Mouse (Mus musculus) gastrocnemius, postnatal 36 days (tissue): ENCODE measurements around the gene Tespa1. TPM values are rescaled to one million over a fixed set of nuclear protein-coding genes. Genes with fewer than 3 reads are reported as not detected.
A peak's percentile ranks its signal among the peaks of the same experiment; 100 is the strongest.
"Not testable (repeated sequence)": the region's sequence is repeated elsewhere in the genome, so short reads cannot be mapped to it uniquely, and the experiment has no call there.

Experiments
- DNase-seq, 2 experiments: peaks; one replicate each; pipeline ENCODE4 v3.0.0; 2022
- intact Hi-C: fragments of 180-260 bp; cut with DNase I; formaldehyde crosslinking; loops from one replicate; pipeline ENCODE4 v1.15.1; 2025
- long read RNA-seq, 2 experiments: library from polyadenylated mRNA; stranded (forward); transcript quantifications; one replicate each; pipeline ENCODE4 v2.0.0; 2021
- total RNA-seq, 2 experiments: library from RNA; stranded (reverse); gene quantifications; 2 replicates each; pipeline ENCODE4 v1.2.3; 2021

The Tespa1 gene
- total RNA-seq: under 1 TPM; 0.47 to 0.97 TPM
- long read RNA-seq, experiment 1: 0 reads
- long read RNA-seq, experiment 2, partial matches to known transcripts: 0 of 1 reads
- long read RNA-seq, experiment 2, other reads (novel, unspliced or antisense): 1 of 1 reads

DNA sequence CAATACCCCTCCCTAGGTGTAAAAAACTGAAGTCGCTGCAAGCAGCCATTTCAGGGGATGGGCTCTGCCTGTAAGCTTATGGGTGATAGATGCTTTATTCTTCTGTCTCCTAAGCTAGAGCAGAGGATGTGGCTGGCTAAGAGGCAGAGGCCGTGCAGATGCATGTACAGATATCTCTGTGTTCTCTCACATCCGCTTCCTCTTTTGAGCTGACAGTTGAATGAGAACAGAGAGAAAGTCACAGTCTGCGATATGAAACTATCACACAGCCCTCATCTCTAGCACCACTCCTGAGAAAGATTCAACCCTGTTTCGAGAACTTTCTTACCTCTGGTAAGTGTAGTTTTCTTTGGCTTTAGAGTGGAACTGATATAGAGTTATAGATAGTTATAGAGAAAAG lies at the start of gene Tespa1:
Tespa1 (plus strand) TSS at position 234 of the 400 bp plus-strand sequence.
- intact Hi-C loops: no loop called here
- no peak for DNase-seq

DNA sequence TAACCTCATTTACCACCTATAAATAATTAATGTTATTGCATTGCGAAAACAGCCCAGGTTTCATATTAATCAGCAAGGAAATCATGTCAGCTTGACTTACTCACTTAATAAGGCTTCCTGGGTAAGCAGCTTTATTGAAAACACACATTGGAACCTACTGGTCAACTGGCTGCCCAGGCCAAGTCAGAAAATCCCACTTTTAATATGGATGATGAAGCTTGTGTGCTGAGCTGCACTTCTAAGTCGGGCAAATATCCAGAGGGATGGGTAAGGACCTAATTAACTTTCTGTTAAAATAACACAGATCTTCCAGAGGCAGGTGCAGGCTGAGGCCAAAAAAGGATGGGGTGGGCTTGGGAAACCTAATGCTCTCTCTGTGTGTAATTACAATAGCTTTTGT lies 46.9 kb upstream of the Tespa1 start:
- no peak for DNase-seq
- intact Hi-C loops: no loop called here

DNA sequence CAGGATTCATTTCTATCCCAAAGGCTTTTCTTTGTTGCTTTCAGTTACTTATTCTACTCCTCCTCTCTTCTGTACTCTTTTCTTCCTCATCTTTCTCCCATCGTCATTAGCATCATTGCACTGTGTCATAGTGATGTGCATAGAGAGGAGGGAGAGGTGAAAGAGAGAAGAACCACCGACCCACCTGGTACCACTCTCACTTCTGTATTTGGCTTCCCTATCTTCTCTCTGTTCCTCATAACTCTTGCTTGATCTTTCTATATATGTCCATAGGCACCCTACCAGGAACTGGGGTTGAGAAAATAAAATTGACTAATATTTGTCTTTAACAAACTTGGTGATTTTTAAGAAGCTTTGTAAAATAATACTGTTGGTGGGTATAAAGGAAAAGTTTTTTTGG lies 46.2 kb upstream of the Tespa1 start:
- intact Hi-C loops: no loop called here
- no peak for DNase-seq

- intact Hi-C loops: no loop called here
- no peak for DNase-seq
Observed at GRCm38 (mm10) chr10:130280066-130280465, 42.6 kb upstream of the Tespa1 start, which contains the start of gene Neurod4. Neurod4 (minus strand) TSS chr10:130280240.

GRCm38 (mm10) chr10:130281982-130282449 lies 40.7 kb upstream of the Tespa1 start:
- intact Hi-C loops: no loop called here
- no peak for DNase-seq

- intact Hi-C loops: no loop called here
- no peak for DNase-seq
Observed at GRCm38 (mm10) chr10:130287201-130287600, 35.5 kb upstream of the Tespa1 start.

- DNase-seq: no peak
- intact Hi-C loops: no loop called here
Observed at GRCm38 (mm10) chr10:130288007-130288406, 34.7 kb upstream of the Tespa1 start.

- intact Hi-C loops: no loop called here
- no peak for DNase-seq
Observed at GRCm38 (mm10) chr10:130293741-130294408, 28.8 kb upstream of the Tespa1 start.

DNA sequence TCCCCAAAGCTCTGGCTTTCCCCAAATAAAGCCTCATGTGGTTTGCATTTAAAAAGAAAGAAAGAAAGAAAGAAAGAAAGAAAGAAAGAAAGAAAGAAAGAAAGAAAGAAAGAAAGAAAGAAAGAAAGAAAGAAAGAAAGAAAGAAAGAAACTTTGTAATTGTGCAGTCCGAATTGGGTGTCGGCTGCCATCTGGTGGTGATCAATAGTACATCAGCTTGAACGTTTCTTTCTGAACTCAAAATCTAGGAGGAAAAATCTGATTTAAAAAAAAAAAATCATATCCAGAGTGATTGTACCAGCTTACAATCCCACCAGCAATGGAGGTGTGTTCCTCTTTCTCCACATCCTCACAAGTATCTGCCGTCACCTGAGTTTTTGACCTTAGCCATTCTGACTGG lies 23.9 kb upstream of the Tespa1 start:
- intact Hi-C loops, DNase-seq: not testable (repeated sequence)

DNA sequence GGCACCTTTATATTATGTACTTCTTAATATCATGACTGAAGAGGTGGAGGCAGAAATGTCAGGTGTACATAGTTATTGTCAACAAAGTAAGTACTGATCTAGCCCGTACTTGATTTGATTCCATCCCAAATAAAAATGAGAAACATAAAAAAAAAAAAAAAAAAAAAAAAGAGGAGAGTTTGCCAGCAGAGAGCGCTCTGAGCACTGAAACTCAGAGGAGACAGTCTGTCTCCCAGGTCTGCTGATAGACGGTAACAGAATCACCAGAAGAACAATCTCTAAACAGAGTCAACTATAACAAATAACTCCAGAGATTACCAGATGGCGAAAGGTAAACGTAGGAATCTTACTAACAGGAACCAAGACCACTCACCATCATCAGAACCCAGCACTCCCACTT lies 18.5 kb upstream of the Tespa1 start:
- DNase-seq, intact Hi-C loops: not testable (repeated sequence)

- intact Hi-C loops: no loop called here
Observed at GRCm38 (mm10) chr10:130311534-130312227, 11.0 kb upstream of the Tespa1 start.

GRCm38 (mm10) chr10:130313531-130313930 lies 9.1 kb upstream of the Tespa1 start:
- no peak for DNase-seq
- intact Hi-C loops: no loop called here

More at GRCm38 (mm10) chr10:130311534-130312227, 11.0 kb upstream of the Tespa1 start:
- no peak for DNase-seq

- peak in 1 of 2 experiments; percentile 20 for DNase-seq
- intact Hi-C loops: no loop called here
Observed at GRCm38 (mm10) chr10:130314110-130314829, 8.4 kb upstream of the Tespa1 start.

DNA sequence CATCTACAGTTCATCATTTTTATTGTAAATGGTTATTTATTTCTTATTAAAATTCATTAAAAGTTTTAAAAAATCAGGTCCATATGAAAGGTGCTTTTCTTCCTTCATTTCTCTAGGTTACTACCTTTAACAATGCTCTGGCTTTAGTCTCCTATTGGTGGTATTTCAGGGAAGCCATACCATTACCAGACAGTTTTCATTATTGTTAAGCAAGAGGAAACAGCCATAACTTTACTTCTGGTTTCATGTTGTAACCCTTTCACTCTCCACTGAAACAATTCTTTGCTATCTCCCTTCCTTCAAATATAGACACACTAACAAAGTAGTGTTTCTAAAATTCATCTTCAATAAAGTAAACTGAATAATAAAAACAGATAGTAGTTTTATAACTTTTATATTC lies 6.8 kb upstream of the Tespa1 start:
- intact Hi-C loops: no loop called here
- DNase-seq: no peak

DNA sequence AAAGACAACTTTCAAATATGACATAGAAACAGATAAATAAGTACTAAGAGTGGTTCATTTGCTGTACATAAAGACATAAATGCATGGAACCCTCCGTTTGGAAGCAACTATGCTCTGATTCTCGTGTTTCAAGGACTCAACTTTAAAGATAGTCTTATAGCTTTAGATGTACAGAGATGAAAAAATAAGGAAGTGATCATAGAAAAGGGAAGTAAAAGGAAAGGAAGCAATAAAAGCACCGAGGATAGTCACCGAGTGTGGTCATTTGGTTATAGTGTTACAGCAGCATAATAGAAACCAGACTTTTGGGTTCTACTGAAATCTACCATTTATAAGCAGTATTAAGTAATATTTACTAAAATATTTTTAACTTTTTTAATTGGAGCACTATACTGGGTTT lies 4.0 kb upstream of the Tespa1 start:
- intact Hi-C loops: no loop called here
- DNase-seq: no peak

- intact Hi-C loops: no loop called here
- no peak for DNase-seq
Observed at GRCm38 (mm10) chr10:130320715-130321114, 2.0 kb upstream of the Tespa1 start.

DNA sequence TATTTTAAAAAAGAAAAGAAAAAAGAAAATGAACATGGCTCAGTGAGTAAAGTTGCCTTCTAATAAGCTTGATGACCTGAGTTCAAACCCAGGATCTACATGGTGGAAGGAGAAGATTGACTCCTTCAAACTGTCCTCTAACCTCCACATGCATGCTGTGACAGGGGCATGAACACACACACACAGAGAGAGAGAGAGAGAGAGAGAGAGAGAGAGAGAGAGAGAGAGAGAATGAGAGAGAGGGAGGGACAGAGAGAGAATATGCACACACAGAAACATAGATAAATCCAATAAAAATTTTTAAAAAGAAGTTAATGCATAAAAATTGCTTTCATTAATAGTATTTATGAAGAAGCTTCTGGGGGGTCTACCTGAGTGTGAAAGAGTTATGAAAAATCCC lies 608 bp upstream of the Tespa1 start:
- DNase-seq: no peak
- intact Hi-C loops: no loop called here

- intact Hi-C loops: no loop called here
Observed at GRCm38 (mm10) chr10:130324243-130324642, 1.6 kb downstream of the Tespa1 start.

DNA sequence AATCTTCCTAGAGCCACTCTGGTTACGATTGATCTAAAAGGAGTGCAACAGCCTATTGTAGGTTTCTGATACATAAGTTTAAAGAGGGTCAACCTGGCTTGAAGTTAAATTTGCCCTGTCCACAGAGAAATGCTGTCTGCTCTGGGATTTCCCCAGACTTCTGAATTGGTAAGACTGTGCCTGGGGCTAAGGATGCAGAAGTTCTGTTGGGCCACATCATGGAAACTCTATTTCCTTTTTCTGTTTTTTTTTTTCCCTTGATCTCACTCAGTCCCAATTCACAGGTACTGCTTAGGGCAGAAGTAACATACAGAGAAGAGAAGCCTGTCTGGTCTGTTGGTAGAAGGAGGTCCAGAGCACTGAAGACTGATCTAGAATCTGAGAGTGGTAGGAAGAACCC lies 8.0 kb downstream of the Tespa1 start:
- intact Hi-C loops: no loop called here
- no peak for DNase-seq

More at GRCm38 (mm10) chr10:130324243-130324642, 1.6 kb downstream of the Tespa1 start:
- DNase-seq: no peak

DNA sequence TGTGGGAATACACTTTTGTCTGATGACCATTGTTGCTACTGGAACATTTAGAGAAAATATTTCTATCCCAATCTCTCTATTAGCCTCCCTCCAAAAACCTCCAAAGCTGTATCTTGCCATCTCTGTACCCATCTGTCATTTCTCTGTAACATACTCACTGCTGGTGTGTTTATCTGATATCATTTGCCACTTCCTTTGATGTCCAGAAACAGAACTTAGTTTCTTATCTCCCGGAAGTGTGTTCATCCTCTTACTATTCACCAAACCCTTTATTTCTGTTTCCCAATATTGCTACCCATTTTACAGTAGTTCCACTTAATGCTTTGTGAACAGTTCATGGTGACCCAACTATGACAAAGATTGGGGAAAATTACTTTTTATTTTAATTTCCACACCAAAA lies 13.7 kb downstream of the Tespa1 start:
- intact Hi-C loops: no loop called here
- DNase-seq: no peak

DNA sequence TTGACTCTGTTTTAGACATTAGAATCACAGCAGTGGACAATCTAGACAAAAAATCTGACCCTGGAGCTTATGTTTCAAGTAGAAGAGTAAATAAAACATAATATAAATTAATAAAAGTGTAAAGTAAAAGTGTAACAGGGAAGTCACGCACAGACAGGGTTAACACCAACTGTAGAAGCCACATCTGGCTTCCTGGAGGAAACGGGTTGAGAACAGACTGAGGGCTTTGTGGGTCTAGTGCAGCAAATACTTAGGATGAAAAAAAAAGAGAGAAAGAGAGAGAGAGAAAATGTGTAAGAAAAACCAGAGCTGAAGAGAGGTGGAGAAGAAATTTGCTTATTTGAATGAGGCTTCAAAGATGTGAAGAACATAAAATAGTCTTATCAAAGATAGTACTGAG lies 14.9 kb downstream of the Tespa1 start:
- DNase-seq: no peak
- intact Hi-C loops: no loop called here
